In the genomic region with DNA sequence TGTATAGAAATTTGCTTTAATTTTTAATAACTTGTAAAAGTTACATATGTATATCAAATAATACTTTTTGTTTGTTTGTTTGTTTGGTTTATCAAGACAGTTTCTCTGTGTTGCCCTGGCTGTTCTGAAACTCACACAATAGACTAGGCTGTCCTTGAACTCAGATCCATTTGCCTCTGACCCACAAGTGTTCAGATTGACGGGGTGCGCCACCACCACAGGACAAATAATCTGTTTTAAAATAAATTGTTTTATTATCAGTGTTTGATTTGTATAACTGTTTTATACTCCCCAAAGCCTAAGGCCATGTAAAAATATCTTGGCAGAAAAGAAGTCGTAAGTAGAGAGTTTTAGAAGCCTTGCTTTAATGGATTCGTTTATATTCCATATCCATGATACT, we compare ENCODE assay signal across 46 mouse cellular contexts. TPM values are rescaled to one million over a fixed set of nuclear protein-coding genes. Genes with fewer than 3 reads are reported as not detected.
"Had no signal": no experiment of that assay in that cellular context is flagged by ENCODE, and none has a peak within 500 bp of the region (broad histone marks: within the 10 kb centered on the region; RNA-seq: fewer than 3 reads in every experiment).

No protein-coding gene starts in this region.

- H3K36me3 ChIP-seq: limb, embryonic 10.5 days; limb, embryonic 12.5 days; limb, embryonic 13.5 days; limb, embryonic 15.5 days; liver, embryonic 12.5 days; liver, embryonic 13.5 days; liver, embryonic 15.5 days; lung, embryonic 15.5 days; midbrain, embryonic 12.5 days; midbrain, embryonic 13.5 days; midbrain, embryonic 15.5 days; neural tube, embryonic 12.5 days had no signal

- H3K27ac ChIP-seq: left cerebral cortex, adult 2 months; limb, embryonic 10.5 days; limb, embryonic 12.5 days; limb, embryonic 13.5 days; limb, embryonic 15.5 days; liver, embryonic 12.5 days; liver, embryonic 13.5 days; liver, embryonic 14.5 days; liver, embryonic 15.5 days; lung, embryonic 15.5 days; macrophage; midbrain, embryonic 12.5 days; midbrain, embryonic 13.5 days; midbrain, embryonic 15.5 days; neural tube, embryonic 12.5 days had no signal

- H3K9ac ChIP-seq: limb, embryonic 12.5 days; limb, embryonic 13.5 days; limb, embryonic 15.5 days; liver, embryonic 12.5 days; liver, embryonic 13.5 days; liver, embryonic 14.5 days; liver, embryonic 15.5 days; liver, postnatal 0 days; lung, embryonic 14.5 days; lung, embryonic 15.5 days; midbrain, embryonic 12.5 days; midbrain, embryonic 13.5 days; midbrain, embryonic 15.5 days; neural tube, embryonic 12.5 days had no signal

- H3K4me3 ChIP-seq: left cerebral cortex, adult 2 months; limb, embryonic 10.5 days; limb, embryonic 12.5 days; limb, embryonic 13.5 days; limb, embryonic 15.5 days; liver, embryonic 12.5 days; liver, embryonic 13.5 days; liver, embryonic 15.5 days; lung, embryonic 15.5 days; midbrain, embryonic 12.5 days; midbrain, embryonic 13.5 days; midbrain, embryonic 15.5 days; myocyte; neural tube, embryonic 12.5 days had no signal

- H3K9me3 ChIP-seq: limb, embryonic 10.5 days; limb, embryonic 12.5 days; limb, embryonic 13.5 days; limb, embryonic 15.5 days; liver, embryonic 12.5 days; liver, embryonic 13.5 days; liver, embryonic 15.5 days; lung, embryonic 15.5 days; midbrain, embryonic 12.5 days; midbrain, embryonic 13.5 days; midbrain, embryonic 15.5 days; neural tube, embryonic 12.5 days had no signal

- ATAC-seq: liver, embryonic 12.5 days; liver, postnatal 0 days; lung, postnatal 0 days; midbrain, embryonic 13.5 days; midbrain, embryonic 15.5 days; midbrain, embryonic 16.5 days had no signal

- H3K27me3 ChIP-seq: limb, embryonic 15.5 days; liver, embryonic 12.5 days; liver, embryonic 13.5 days; liver, embryonic 15.5 days; lung, embryonic 15.5 days; megakaryocyte, embryonic 14.5 days; midbrain, embryonic 15.5 days had no signal

- DNase-seq: left cerebral cortex, postnatal 4 days; liver; liver, embryonic 13.5 days; liver, postnatal 0 days; lung, adult 18-20 months; lung, adult 2 months; lung, embryonic 14.5 days; lung, postnatal 10 days; lung, postnatal 14 days; lung, postnatal 36 days; lung, postnatal 4 days; midbrain, embryonic 14.5 days had no signal

- H3K4me2 ChIP-seq: limb, embryonic 12.5 days; limb, embryonic 13.5 days; limb, embryonic 15.5 days; liver, embryonic 11.5 days; liver, embryonic 12.5 days; liver, embryonic 13.5 days; liver, embryonic 15.5 days; lung, embryonic 14.5 days; lung, embryonic 15.5 days; midbrain, embryonic 12.5 days; midbrain, embryonic 13.5 days; midbrain, embryonic 15.5 days; neural tube, embryonic 12.5 days had no signal

RNA-seq across cellular contexts. Expression of a gene that starts 15.1 kb away (rescaled TPM):
- total RNA-seq: left cerebral cortex, adult 2 months; left cerebral cortex, adult 8-10 months; left cerebral cortex, postnatal 10 days; left cerebral cortex, postnatal 14 days; left cerebral cortex, postnatal 25 days; left cerebral cortex, postnatal 4 days; megakaryocyte progenitor cell, adult 5-6 weeks; megakaryocyte, adult 5-6 weeks had no signal
- polyA plus RNA-seq: limb, embryonic 10.5 days; limb, embryonic 11.5 days; limb, embryonic 12.5 days; limb, embryonic 13.5 days; limb, embryonic 14.5 days; limb, embryonic 15.5 days; liver, embryonic 11.5 days; liver, embryonic 12.5 days; liver, embryonic 13.5 days; liver, embryonic 14.5 days; liver, embryonic 15.5 days; liver, embryonic 16.5 days; liver, postnatal 0 days; lung, adult 2 months; lung, embryonic 14.5 days; lung, embryonic 15.5 days; lung, embryonic 16.5 days; lung, postnatal 0 days; macrophage; midbrain, embryonic 12.5 days; midbrain, embryonic 13.5 days; midbrain, embryonic 14.5 days; midbrain, embryonic 15.5 days; midbrain, embryonic 16.5 days; midbrain, postnatal 0 days; myocyte; neural tube, embryonic 11.5 days; neural tube, embryonic 12.5 days had no signal

RNA-seq across cellular contexts. Expression of a gene that starts 30.5 kb away (rescaled TPM):
- total RNA-seq: left cerebral cortex, postnatal 10 days; left cerebral cortex, postnatal 4 days; liver, adult 2 months; megakaryocyte progenitor cell, adult 5-6 weeks; megakaryocyte, adult 5-6 weeks; megakaryocyte-erythroid progenitor cell, adult 5-6 weeks; midbrain, postnatal 0 days; monocyte, adult 5-6 weeks had no signal
- polyA plus RNA-seq: limb, embryonic 10.5 days; limb, embryonic 11.5 days; limb, embryonic 12.5 days; limb, embryonic 13.5 days; limb, embryonic 15.5 days; liver, adult 2 months; liver, embryonic 11.5 days; liver, embryonic 12.5 days; liver, embryonic 13.5 days; liver, embryonic 15.5 days; liver, postnatal 0 days; lung, adult 2 months; lung, embryonic 14.5 days; lung, embryonic 15.5 days; lung, embryonic 16.5 days; lung, postnatal 0 days; midbrain, embryonic 12.5 days; midbrain, embryonic 13.5 days; midbrain, embryonic 14.5 days; midbrain, embryonic 15.5 days; midbrain, embryonic 16.5 days; neural tube, embryonic 11.5 days; neural tube, embryonic 12.5 days had no signal
